Mouse (Mus musculus) adrenal gland, postnatal 14 days (tissue): ENCODE measurements around the gene Tent5b. TPM values are rescaled to one million over a fixed set of nuclear protein-coding genes. Genes with fewer than 3 reads are reported as not detected.

ENCODE experiments used
- DNase-seq: peaks from one replicate; pipeline ENCODE4 v3.0.0; 2021; ENCODE audit warnings: mixed read lengths
- long read RNA-seq, 2 experiments: library from polyadenylated mRNA; stranded (forward); transcript quantifications; one replicate each; pipeline ENCODE4 v2.0.0; 2021
- total RNA-seq: library from RNA; stranded (reverse); gene quantifications from 2 replicates; pipeline ENCODE4 v1.2.3, GENCODE M21; 2021

Tent5b gene
- 0.67 and 2.0 TPM in 2 replicates for total RNA-seq
- long read RNA-seq, experiment 1, result 0 reads
- long read RNA-seq, experiment 2, result 0 reads

DNA sequence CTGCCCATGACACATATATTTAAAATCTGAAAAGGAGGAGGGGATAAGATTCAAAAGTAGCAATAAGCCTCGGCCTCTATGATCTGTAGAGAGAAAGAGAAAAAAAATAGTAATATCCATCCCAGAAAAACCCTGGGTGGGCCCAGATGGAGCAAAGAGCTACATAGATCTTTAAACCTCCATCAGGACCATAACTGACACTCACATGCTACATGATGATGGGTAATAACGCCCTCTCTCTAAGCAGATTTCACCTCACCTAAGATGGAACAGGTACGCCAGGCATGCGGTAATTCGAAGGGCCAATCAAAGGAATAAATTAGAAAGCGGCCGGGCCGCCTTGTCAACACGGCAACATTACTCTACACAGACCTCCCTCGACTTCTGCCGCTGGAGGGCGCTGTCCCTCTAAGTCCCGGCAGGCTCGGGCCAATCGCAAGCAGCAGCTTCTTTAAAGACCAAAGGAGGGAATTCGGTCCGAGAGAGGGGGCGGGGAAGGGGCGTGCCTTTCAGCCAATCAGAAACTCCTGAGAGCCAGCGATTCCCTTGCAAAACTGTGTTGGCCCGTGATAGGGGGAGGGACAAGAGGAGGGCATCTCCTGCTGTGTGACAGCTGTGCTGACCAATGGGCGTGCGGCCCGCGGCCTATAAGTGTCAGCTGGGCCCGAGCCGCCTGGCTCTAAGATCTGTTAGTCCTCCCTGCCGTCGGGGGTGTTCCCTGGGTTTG lies at the start of gene Tent5b:
Tent5b (plus strand) TSS at position 675 of the 727 bp plus-strand sequence.
- DNase-seq, result peak; percentile 100

DNA sequence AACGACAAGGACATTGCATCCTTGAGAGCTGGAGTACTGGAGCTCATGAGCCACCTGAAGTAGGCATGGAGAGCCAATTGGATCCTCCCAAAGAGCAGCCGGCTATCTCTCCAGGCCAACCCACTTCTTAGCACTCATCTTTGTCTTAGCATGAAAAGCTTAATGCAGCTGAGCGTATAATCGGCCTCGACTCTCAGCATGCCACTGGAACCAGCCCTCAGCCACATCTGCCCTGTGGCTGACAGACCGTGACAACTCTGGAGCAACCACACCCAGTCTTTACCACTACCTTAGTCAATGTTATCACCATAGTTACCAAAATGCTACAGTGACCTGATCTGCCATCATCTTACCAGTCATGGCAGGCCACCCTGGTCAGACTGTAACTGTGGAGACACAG lies 48.4 kb upstream of the Tent5b start:
- no peak for DNase-seq

DNA sequence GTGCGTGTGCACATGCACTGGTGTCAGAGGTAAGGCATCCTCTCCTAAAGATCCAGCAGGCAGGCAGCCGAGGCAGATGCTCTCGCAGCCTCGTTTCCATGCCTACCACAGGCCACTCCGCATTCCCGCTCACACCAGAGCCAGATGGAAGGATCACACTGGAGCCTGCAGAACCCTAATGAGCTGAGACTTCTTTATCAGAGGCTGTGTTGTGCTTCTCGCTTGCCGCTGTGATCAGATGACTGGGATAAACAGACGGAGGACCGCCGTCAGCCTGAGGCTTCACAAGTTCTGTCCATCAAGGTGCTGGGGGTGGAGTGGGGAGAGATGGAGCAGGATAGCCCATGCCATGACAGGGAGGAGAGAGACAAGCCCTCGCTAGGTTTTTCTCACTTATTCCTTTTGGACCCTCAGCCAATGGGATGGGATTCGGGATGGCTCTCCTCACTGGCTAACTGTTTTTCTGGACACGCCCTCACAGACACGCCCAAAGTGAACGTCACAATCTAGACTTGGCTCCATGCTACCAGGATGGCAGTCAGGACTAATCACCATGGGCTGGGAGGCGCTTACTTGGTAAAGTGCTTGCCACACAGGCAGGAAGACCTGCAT lies 47.3 kb upstream of the Tent5b start:
- DNase-seq, result peak; percentile 29

DNA sequence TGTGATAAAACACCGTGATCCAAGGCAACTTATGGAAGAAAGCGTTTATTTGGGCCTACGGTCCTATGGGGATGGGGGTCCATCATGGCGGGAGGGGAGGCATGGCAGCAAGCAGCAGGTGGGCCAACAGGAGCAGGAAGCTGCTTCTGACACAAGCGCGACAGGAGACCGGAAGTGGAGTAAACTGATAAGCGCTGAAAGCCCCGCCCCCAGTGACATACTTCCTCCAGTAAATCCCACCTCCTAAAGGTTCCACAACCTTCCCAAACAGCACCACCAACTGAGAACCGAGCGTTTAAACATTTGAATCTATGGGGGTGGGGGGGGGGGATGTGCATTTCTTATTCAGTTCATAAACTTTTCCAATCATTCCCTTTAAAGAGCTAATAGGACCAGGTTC lies 44.0 kb upstream of the Tent5b start:
- DNase-seq, result no peak

DNA sequence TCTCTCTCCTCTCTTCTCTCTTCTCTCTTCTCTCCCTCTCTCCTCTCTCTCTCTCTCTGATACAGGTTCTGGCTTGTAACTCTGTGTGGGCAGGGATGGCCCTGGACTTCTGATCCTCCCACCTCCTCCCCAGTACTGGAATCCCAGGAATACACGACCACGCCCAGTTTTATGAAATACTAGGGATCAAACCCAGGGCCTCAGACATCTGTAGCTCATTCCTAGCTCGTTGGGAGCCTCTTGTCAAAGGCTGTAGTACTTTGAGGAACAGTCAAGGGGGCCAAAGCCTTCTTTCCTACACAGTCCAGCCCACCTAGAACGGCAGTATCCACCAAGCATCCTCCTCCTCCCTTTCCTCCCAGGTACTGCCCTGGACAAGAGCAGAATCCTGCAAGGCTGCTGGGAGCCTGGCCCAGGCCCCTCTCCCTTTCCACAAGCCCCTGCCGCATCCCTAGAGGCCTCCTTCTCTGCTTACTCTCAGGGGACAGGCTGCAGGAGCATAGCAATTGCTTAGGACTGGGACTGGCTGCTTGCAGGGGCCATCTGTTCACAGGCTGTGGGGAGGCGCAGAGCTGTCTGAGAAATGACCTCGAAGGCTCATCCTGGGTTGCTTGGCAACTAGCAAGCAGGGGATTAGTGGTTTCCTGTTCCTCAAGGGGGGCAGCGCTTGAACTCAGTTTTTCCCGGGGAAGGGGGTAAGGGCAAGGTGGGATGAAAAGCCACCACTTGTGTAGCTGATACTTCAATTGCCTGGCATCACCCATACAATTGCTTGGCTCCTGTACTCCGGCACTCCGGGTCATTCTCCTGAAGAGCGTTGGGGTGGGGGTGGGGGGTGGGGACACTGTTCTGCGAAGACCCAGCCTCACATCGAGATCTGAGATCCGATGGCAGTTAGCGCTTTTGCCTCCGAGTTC lies 40.2 kb upstream of the Tent5b start:
- peak; percentile 58 for DNase-seq

DNA sequence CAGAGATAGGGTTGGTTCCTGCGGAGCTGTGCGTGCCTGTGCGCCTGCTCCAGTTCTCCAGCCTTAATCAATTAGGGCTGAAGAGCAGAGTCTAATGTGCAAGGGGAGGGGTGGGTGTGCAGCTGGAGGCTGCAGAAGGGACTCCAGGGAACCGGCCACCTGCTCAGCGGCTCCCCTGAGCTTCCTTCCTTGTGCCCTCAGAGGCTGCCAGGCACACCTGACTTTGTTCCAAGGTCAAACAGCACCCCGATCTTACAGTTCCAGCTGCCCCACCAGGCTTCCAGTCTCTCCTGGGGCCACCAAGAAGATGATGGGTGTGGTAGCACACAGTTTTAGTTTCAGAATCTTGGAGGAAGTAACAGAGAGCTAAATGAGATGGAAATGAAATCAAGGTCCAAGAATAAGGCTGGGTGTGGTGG lies 39.5 kb upstream of the Tent5b start:
- DNase-seq, result no peak

DNA sequence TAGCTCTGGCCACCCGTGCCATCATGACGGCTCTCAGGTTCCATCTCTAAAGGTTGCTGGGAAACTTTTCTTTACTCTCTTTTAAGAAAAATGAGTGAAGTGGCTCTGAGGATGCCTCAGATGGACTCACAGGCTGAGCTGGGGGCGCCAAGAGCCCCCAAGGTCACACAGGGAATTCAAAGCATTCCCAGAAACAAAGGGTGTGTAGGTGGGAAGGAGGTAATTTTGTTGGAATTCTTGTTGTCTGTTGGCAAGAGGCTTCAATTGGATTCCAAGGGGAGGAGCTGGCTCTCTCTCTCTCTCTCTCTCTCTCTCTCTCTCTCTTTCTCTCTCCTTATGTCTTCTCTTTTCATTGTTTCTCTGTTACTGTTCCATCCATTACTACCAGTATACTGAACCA lies 37.7 kb upstream of the Tent5b start:
- DNase-seq, result no peak

DNA sequence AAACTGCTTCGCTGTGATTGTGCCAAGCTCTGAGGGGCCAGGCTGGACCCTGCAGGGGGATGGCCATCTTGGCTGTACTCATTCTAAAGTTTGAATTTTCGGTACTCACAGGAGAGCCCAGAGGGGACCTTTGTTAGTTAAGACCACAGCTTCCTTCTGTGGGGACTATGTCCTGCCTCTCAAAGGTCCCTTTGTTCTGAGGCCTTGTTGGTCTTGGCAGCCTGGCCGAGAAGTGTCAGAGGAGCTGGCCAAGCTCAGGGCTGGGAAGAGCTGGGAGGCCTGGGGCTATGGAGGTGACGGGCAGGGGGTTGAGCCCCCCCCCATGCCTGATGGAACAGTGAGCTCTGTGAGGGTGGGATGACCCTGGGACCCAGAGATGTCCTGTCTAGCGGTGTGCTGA lies 36.8 kb upstream of the Tent5b start:
- no peak for DNase-seq

DNA sequence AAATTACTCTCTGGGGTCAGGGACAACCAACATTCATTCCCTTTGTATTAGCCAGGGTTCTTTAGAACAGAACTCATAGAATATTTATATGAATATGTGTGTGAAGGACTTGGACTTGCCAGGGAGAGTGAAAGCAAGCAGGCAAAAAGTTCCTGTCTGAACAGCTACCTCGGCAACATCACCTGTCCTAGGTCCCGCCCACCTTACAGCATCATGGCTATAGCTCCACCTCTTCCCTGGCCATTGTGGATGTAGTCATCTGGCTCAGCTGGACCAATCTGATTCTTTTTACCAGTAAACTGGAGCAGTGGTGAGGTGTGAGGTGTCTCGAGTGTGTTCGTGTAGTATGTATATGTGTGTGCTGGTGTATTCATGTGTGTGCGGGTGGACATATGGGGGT lies 34.2 kb upstream of the Tent5b start:
- no peak for DNase-seq

DNA sequence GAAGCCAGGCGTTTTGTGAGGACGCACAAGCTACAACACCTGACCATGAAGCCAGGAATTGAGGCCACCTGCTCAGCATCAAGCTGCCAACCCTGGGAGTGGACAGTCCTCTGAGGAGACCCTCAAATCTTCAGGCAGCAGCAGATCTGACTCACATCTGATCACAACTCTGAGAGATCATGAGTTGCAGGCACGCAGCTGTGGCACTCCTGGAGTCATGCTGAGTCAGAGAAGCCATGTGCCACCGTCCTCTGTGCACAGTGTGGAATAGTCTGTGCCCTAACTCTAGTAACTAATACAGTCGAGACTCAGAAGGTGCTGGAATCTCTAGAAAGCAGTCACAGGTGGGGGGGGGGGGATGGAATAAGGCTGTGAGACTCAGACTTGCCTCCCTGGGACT lies 32.6 kb upstream of the Tent5b start:
- no peak for DNase-seq

DNA sequence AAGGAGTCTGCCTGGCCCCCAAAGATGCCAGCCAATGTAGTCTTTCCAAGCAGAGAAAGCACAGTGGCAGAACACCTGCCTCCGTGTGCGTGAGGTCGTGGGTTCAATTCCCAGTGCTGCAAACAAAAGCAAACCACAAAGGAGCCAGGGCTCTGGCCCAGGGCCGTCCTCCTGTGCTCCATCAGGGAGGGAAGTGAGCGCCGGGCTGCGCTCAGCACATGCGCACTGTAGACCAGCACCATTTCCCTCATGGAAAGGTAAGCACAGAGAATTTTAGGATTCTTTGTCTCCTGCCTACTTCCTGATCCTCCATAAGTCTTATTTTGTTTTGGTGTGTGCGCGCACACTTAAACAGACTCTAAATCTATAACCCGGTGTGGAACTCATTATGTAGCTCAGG lies 32.0 kb upstream of the Tent5b start:
- DNase-seq, result no peak

DNA sequence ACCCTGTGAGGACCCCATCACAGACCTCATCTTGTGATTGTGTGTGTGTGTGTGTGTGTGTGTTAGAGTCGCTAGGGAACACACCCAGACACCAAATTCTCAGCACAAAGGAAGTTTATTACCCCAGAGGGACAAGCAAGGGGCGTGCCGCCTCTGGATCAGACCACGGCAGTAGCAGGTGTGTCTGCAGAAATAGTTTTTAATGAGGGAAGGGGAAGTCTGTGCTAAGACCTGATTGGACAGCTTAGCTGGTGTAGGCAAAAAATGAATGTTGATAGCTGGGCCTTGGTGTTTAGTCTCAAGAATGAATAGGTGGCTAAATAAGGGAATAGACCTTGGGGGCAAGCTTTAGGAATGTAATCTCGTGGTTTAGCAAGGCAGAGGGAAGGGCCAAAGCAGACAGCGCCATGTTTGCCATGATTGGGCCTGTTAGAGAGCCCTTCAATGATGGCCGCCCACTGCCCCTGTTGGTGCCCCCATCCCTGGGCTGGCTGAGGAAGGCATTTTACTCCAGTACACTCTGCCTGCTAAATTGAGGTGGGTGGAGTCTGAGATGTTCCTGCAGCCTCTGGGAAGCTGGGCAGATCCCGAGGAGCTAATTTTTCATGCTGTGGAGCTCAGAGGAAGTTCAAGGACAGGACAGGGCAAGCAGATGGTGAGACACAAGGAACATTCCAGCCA lies 31.1 kb upstream of the Tent5b start:
- DNase-seq, result peak; percentile 17

DNA sequence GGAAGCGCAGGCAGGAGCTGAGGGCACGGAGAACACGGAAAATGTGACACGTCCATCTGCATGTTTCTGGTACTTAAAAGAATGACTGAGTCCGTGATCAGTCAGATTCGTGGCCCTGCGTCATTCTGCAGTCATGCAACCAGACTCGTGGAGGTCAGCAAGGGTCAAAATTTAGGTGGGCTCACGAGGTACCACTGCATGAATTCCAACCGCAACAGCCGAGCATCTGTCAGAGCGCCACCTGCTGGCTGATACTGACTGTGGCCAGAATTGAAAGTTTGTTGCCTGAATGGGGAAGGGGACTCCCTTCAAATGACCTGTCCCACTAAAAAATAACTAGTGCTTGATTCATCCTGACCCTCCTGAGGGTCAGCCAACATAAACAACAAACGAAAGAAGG lies 30.2 kb upstream of the Tent5b start:
- peak; percentile 62 for DNase-seq

DNA sequence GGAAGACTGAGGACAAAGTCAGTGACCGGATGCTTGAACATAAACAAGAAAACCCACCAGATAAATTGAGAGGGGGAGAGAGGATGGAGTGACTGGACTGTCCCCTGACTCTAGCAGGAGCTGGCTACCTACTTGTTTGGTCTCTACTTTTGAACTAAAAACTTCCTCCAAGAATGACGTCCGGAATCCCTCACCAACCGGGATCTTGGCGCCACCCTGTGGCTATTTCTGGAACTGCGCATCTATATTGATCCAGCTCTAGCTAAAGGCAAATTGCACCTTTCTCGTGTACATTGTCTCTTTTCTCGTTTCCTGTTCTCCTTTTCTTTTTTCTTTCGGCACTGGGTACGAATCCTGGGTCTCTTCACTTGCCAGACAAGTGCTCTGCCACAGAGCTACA lies 28.4 kb upstream of the Tent5b start:
- peak; percentile 89 for DNase-seq

DNA sequence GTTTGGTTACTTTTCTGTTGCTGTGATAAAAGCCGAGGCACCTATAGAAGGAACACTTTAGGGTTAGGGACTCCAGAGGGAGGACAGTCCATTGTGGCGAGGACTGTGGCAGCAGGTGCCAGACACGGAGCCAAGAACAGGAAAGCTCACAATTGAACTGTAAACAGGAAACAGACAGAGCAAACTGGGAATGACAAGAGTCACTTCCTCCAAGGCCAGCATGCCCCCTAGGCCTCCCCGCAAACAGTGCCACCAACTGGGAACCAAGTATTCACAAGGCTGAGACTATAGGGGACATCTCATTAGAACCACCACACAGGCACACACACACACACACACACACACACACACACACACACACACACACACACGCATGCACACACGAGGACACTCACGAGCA lies 27.5 kb upstream of the Tent5b start:
- DNase-seq, result no peak

DNA sequence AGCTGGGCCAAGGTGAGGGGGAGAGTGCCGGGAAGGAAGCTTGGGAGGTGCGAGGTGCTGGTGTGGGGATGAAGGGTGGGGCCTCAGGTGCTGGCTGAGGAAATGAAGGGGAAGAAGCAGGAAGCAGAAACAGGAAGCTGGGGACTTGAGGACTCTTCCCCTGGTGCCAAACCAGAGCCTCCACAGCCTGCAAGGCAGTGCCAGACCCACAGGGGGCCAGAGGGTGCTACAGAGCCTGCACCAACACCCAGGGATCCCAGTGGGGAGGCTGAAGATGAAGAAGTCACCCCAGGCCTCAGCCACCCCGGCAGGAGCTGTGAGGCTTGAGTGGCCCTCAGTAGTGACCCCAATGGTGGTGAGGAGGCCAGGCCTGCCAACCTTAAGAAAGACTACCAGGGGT lies 21.9 kb upstream of the Tent5b start:
- DNase-seq, result no peak

DNA sequence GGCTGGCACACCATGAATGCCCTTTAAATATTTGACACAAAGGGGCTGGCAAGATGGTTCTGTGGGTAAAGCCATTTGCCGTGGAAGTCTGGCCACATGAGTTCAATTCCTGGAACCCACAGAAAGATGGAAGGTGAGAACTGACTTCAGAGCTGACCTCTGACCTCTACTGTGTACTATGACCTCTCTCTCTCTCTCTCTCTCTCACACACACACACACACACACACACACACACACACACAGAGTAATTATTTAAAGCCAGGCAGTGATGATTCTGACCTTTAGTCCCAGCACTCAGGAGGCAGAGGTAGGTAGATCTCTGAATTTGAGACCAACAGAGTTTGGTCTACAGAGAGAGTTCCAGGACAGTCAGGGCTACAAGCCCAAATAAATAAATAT lies 19.9 kb upstream of the Tent5b start:
- no peak for DNase-seq

DNA sequence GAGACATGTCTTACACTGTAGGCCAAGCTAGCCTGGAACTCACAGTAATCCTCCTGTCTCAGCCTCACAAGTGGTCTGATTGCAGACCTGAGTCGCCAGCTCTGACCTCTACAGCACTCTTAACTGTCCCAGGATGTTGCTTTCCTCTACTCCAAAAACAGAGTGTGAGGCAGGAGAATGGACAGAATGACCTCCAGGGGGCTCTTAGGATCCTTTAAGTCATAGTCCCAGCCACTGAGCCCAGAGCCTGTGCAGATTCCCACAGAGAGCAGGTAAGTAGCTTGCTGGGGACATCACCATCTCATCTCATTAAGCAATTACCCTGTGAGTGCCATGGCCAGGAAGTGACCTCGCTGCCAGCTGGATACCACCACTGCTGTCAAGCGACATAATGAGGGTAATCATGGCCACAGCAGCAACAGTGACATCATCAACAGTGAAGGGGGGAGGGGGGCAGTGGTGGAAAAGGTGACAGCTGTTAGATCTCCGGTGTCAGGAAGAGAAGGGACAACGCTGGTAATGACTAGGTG lies 19.1 kb upstream of the Tent5b start:
- DNase-seq, result no peak

DNA sequence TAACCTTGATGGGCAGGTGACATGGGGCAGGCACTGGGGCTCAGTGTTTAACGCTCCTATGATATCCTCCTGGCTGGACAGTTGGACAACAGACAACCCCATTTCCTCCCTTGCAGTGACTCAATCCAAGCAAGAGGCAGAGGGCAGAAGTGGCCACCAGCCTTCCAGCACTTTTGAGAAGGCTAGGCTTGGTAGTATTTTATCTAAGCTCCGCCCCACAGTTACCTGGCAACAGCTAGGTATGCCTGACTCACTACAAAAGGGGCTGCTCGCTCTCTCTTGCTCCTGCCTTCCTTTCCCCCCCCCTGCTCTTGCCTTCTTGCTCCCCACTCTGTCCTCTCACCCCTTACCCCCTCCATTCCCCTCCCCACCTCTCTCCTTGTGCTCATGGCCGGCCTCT lies 18.6 kb upstream of the Tent5b start:
- no peak for DNase-seq

DNA sequence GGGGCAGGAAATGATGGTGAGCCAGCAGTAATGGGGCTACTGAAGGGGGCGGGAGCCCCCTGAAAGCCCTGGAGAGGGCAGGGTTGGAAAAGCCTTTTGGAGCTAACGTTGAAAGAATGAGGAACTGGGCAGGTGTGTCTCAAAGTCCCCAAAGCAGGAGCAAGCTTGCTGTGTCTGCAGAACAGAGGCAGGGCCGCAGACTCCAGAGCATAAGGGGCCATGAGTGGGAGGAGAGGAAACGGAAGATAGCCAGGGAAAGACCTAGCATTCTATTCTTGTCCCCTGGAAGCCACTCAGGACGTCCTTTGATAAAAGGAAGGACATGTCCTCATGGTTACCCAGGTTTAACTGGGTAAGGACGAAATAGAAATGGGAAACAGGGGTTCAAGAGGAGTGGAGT lies 16.7 kb upstream of the Tent5b start:
- no peak for DNase-seq

DNA sequence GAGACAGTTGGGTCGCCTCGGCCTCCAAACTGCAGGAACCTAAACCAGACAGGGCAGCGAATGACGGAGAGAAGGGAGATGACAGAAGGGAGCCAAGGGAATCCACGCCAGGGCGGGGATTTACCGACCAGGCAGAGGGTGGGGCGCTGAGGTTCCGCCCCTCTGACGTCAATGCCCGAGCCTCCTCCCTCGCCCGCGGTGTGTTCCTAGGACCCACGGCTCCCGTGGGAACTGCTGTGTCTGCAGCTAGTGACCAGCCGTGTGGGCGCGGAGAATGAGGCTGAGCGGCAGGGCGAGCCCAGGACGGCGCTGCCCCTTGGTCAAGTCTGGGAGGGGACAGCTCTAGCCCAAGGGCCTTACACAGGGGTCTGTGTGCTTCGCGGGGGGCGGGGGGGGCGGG lies 11.9 kb upstream of the Tent5b start:
- peak; percentile 91 for DNase-seq

DNA sequence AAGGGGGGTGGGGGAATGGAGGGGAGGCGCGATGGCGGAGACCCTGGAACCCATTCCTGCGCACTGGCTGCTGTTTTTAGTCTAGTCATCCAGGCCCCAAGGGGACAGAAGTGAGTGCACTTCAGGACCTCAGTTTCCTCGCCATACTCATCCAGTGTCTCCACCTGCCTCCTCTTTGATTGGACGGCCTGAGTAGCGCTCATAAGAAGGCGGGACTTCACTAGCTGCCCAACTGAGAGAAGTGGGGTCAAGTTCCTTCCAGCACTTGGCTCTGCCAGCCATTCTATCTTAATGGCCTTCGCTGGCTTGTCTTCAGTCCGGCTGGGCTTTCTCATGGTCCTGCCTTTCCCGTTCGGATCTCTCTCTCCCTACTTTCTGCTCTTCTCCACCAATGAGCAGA lies 10.8 kb upstream of the Tent5b start:
- peak; percentile 33 for DNase-seq
